Mouse (Mus musculus) B cell, adult 67 days (primary cell): ENCODE data around the gene Mup4. TPM values are rescaled to one million over a fixed set of nuclear protein-coding genes. Genes with fewer than 3 reads are reported as not detected.

ENCODE experiments used
- total RNA-seq, 2 experiments: library from RNA; stranded (reverse); gene quantifications; 4 replicates each; pipeline ENCODE4 v1.2.4; 2023

Gene Mup4
- total RNA-seq: not detected

DNA sequence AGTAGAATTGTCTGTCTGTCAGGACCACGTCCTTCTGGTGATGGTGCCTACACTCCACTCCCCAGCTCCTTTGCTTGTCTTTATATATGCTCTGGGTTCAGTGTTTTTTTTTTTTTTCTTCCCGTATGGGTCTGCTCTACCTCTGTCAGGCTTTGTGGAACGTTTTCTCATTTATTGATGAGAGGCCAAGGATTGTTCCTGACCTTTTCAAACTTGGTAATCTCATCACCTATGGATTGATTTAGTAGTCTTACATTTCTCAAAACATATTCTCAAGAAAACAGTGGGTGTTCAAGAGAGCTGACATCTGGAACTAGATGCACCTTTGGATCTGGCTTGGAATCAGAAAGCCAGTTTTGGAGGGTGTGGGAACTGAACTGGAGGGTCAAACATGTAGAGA is at the start of gene Mup4:
TSS of gene Mup4 (minus strand) at position 101 of the 400 bp plus-strand sequence.

DNA sequence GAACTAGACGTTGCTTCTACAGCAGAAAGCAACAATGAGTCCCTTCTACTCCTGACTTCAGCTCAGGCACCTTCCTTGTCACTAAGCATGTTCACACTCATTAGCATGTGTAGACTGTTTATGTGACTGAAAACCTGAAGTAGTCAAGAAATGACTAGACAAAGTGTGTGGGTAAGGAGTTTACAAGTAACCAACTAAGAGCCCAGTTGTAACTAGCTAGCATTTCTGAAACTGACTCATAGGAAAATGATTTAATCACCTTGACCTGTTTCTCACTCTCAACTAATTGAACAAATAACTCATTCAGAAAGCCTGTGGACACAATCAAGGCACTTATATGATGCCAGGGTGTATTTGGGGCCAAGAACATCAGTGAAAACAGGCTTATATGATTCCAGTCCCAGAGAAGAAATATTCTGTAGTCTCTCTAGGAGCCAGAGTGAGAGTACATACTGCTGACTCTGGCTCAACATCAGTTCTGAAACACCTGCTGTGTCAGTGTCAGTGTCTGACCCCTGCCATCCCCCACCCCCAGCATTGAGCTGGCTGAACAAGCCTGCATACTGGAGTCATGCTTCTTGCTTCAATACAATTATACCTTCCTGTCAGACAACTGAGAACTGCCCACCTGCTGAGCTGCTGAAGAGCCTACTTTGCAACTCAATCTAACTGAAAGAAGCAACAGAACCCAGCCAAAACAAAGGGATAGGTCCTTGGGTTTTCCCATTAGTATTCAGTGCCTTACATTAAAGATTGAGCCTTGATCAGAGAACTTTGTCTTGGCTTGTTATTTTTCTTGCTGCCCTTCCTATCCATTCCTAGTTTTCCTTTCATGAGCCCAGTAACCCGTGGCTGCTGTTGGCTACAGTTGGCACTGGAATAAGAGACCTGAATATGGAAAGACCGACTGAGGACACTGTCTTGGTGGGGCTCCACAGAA is 3.2 kb upstream of the Mup4 start, which contains the start of gene Mup6:
TSS of gene Mup6 (plus strand) at position 890 of the 940 bp plus-strand sequence.

DNA sequence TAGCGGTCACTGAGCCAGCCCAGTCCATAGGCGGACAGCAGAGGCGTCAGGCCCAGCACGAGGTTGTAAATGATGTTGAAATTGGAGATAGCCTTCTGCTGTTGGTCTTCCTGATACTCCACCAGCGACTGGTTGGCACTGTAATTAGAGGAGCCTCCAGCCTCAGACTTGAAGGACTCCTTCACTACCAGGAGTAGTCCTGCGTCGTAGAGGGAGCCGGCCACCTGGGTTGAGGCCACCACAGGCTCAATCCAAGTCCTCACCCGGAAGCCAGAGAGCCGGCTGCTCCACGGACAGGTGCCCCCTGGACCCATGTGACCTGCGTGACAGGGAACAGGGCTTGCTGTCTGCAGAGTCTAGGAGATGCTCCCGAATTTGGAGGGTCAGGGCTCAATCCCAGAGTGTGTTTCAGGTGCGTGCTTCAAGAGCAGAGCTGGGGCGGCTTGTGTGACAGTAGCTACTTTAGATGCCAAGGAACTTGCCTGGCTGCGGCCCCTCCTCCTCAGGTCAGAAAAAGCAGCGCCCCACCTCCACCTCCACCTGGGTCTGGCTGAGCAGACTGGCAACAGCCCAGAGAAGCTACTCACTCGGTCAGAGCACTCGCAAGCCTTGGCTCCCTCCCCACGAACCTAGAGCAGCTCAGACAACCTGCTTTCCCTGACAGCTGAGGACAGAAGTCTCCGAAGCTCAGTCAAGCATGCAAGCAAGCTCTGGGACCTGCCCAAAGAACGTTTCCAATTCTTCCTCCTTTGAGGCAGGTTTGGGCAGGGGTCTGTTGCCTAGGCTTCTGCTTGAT is 45.7 kb downstream of the Mup4 start, which contains the start of gene Slc46a2:
TSS of gene Slc46a2 (minus strand) at position 449 of the 796 bp plus-strand sequence.

Other genes with a start within 250 kb of the Mup4 start
- 10 to 100 TPM; 40.7 to 46.8 TPM for gene Inip, start 159.1 kb downstream of the Mup4 start, total RNA-seq
- gene Snx30, start 154.9 kb downstream of the Mup4 start, total RNA-seq: 100 to 1,000 TPM; 109 to 112 TPM
- not detected for gene Slc46a2, start 45.7 kb downstream of the Mup4 start, total RNA-seq
- not detected for gene Mup6, start 3.6 kb upstream of the Mup4 start, total RNA-seq
- not detected for gene Mup7, start 109.8 kb upstream of the Mup4 start, total RNA-seq
- not detected for gene Mup2, start 193.6 kb upstream of the Mup4 start, total RNA-seq